Mouse (Mus musculus) subcutaneous adipose tissue, adult 2 months (tissue): ENCODE results near the gene Prnp. TPM values are rescaled to one million over a fixed set of nuclear protein-coding genes. Genes with fewer than 3 reads are reported as not detected.

ENCODE experiments used
- polyA plus RNA-seq: library from polyadenylated mRNA; depleted of rRNA; stranded (reverse); fragments of >200 nt; gene quantifications from 2 replicates; pipeline ENCODE4 v1.2.3, GENCODE M21; 2012; ENCODE audit warnings: low replicate concordance; rRNA removed

Prnp gene
- 165 and 435 TPM in 2 replicates for polyA plus RNA-seq

GRCm38 (mm10) chr2:131909683-131910572 is at the start of gene Prnp, which contains the start of gene Prn:
Prnp (plus strand) TSS chr2:131909928.
Prn (plus strand) TSS chr2:131909957.

GRCm38 (mm10) chr2:131950598-131951095 is 40.9 kb downstream of the Prnp start, which contains the start of gene Prnd:
Prnd (plus strand) TSS chr2:131950861.

Other genes starting within 250 kb of the Prnp start
- 0.03 TPM in 1 of 2 replicates, not detected in the other for gene Erv3, start 50.2 kb upstream of the Prnp start, polyA plus RNA-seq
- gene Prn, start within 50 bp of the Prnp start, polyA plus RNA-seq, result not detected in 2 replicates
- 12.8 and 14.2 TPM in 2 replicates for gene Prnd, start 40.9 kb downstream of the Prnp start, polyA plus RNA-seq
- gene Rassf2, start 120.3 kb downstream of the Prnp start, polyA plus RNA-seq, result 24.7 and 80.4 TPM in 2 replicates
- 20.1 and 31.6 TPM in 2 replicates for gene Slc23a2, start 235.2 kb downstream of the Prnp start, polyA plus RNA-seq